Mouse (Mus musculus) erythroblast, embryonic 14.5 days (primary cell): Measurements from ENCODE around the gene Rita1. TPM values are rescaled to one million over a fixed set of nuclear protein-coding genes. Genes with fewer than 3 reads are reported as not detected.

ENCODE experiments used
- H3K27me3 ChIP-seq: 2 replicates; pipeline ENCODE4 v1.6.1; 2012; ENCODE audit warnings: inconsistent platforms; ENCODE audit not compliant: control insufficient read depth
- H3K36me3 ChIP-seq: 2 replicates; pipeline ENCODE4 v1.6.1; 2012; ENCODE audit warnings: mild to moderate bottlenecking, inconsistent platforms; ENCODE audit not compliant: control insufficient read depth
- H3K4me1 ChIP-seq: 2 replicates; pipeline ENCODE4 v1.6.1; 2012; ENCODE audit warnings: inconsistent platforms; ENCODE audit not compliant: control insufficient read depth
- H3K4me3 ChIP-seq: replicated peaks from 2 replicates; pipeline ENCODE3; 2012; ENCODE audit warnings: moderate library complexity, mild to moderate bottlenecking, inconsistent platforms
- H3K9me3 ChIP-seq: 2 replicates; pipeline ENCODE4 v1.6.1; 2012; ENCODE audit warnings: low read length, inconsistent platforms, mixed read lengths; ENCODE audit not compliant: control insufficient read depth
- GATA1 ChIP-seq: IDR thresholded peaks from 2 replicates; pipeline ENCODE4 v1.6.1; 2012; ENCODE audit warnings: low read length, inconsistent platforms, mixed read lengths
- TAL1 ChIP-seq: IDR thresholded peaks from 3 replicates; pipeline ENCODE4 v1.6.1; 2012; ENCODE audit warnings: low read length, inconsistent platforms, mixed read lengths
- polyA plus RNA-seq: library from polyadenylated mRNA; stranded (reverse); fragments of >175 nt; gene quantifications from 2 replicates; pipeline ENCODE4 v1.2.3, GENCODE M21; 2012

The Rita1 gene
- polyA plus RNA-seq, 1 experiment = 1.5 TPM

DNA sequence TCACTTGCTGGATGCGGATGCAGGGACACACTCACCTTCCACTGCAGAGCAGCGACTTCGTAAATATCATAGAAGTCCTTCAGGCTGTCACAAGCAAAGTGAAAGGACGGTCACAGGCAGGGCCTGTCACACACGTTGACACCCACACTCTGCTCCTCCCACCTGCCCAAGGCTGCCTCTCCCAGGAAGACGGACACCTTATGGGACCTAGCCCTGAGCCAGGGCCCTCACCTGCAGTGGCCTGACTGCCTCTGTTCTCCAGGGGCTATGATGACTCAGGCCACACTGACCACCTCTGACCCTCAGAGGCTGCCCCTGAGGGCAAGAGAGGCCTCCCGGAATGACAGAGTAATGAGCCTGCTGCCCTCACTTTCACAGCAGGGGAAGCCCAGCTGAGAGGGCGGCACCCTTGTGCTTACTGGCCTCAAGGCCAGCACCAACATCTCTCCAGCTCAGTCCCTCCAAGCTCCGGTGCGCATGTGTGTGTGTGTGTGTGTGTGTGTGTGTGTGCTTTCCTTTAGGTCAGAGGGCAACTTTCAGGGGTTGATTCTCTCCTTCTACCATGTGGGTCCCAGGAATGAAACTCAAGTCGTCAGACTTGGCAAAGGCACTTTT is 64.0 kb downstream of the Rita1 start:
- Histone ChIP-seq H3K36me3 (peaks cover 98% of the 10 kb centered on the region), H3K4me1 (no peaks in the 10 kb centered on the region)

More for the DNA sequence above, 64.0 kb downstream of the Rita1 start:
- no peak for TF ChIP-seq TAL1
- no peak for TF ChIP-seq GATA1
- no peaks in the 10 kb centered on the region for H3K27me3 ChIP-seq
- H3K4me3 ChIP-seq = no peak overlapping the region
- H3K9me3 ChIP-seq = no peaks in the 10 kb centered on the region

Other genes starting within 250 kb of the Rita1 start
- gene Lhx5, start 180.9 kb downstream of the Rita1 start, polyA plus RNA-seq = not detected in 2 replicates
- gene Sdsl, start 139.8 kb downstream of the Rita1 start, polyA plus RNA-seq = not detected in 2 replicates
- not detected in 2 replicates for gene Sds, start 136.1 kb downstream of the Rita1 start, polyA plus RNA-seq
- gene Plbd2, start 109.0 kb downstream of the Rita1 start, polyA plus RNA-seq = 0.83 and 0.99 TPM in 2 replicates
- gene Slc8b1, start 101.4 kb downstream of the Rita1 start, polyA plus RNA-seq = 0.02 and 0.21 TPM in 2 replicates
- 30.3 TPM in 2 replicates for gene Tpcn1, start 23.9 kb downstream of the Rita1 start, polyA plus RNA-seq
- gene Iqcd, start 23.6 kb downstream of the Rita1 start, polyA plus RNA-seq = 0.98 and 1.3 TPM in 2 replicates
- 3.1 and 3.4 TPM in 2 replicates for gene Ddx54, start 150 bp upstream of the Rita1 start, polyA plus RNA-seq
- gene Cfap73, start 21.6 kb upstream of the Rita1 start, polyA plus RNA-seq = not detected in 2 replicates
- gene Rasal1, start 36.2 kb upstream of the Rita1 start, polyA plus RNA-seq = 0.01 TPM in 1 of 2 replicates, not detected in the other
- gene Dtx1, start 99.3 kb upstream of the Rita1 start, polyA plus RNA-seq = not detected in 2 replicates
- 0.02 TPM in 1 of 2 replicates, not detected in the other for gene Oas2, start 137.3 kb upstream of the Rita1 start, polyA plus RNA-seq
- 0.02 TPM in 2 replicates for gene Oas3, start 165.1 kb upstream of the Rita1 start, polyA plus RNA-seq
- gene Oas1e, start 182.9 kb upstream of the Rita1 start, polyA plus RNA-seq = not detected in 2 replicates
- gene Oas1c, start 199.9 kb upstream of the Rita1 start, polyA plus RNA-seq = not detected in 2 replicates
- gene Oas1f, start 234.8 kb upstream of the Rita1 start, polyA plus RNA-seq = not detected in 2 replicates
- gene Oas1h, start 248.8 kb upstream of the Rita1 start, polyA plus RNA-seq = not detected in 2 replicates